Mouse (Mus musculus) liver, embryonic 14.5 days (tissue): ENCODE measurements around the gene Edil3.

Experiments used
- CTCF ChIP-seq: IDR thresholded peaks from 2 replicates; pipeline ENCODE4 v1.5.1; 2016; ENCODE audit warnings: antibody characterized with exemption, low read depth, control low read depth
- EP300 ChIP-seq: IDR thresholded peaks from 2 replicates; pipeline ENCODE4 v1.6.1; 2016; ENCODE audit warnings: antibody characterized with exemption, low read depth

GRCm38 (mm10) chr13:88821440-88822331, at the start of gene Edil3:
- TF ChIP-seq EP300 (no peak), CTCF (no peak)
